13 mouse cellular contexts compared by ENCODE assay signal in genomic region chr19:4230415-4230814, GRCm38 (mm10). TPM values are rescaled to one million over a fixed set of nuclear protein-coding genes. Genes with fewer than 3 reads are reported as not detected.
DNase-seq lines count a peak whose midpoint lies in the region; ATAC-seq and TF ChIP-seq lines count a peak whose summit lies in the region.
"Had no signal": no experiment of that assay in that cellular context is flagged by ENCODE, and none has a peak within 500 bp of the region (broad histone marks: within the 10 kb centered on the region; RNA-seq: fewer than 3 reads in every experiment).

No protein-coding gene starts in this region.

- H3K27me3 ChIP-seq in liver, embryonic 16.5 days (ENCODE audit: control insufficient read depth, insufficient read depth, low read depth, low read length), result no peaks in the 10 kb centered on the region; the same call in none of the 2 replicates
- H3K27me3 ChIP-seq in forebrain, embryonic 10.5 days (ENCODE audit: poor library complexity, severe bottlenecking), result peaks cover 32% of the 10 kb centered on the region

- H3K9ac ChIP-seq in liver, embryonic 16.5 days (ENCODE audit: low read depth, low read length), result no peak overlapping the region
- H3K9ac ChIP-seq: midbrain, embryonic 12.5 days had no signal

- intact Hi-C loops in left cerebral cortex, adult 2 months (cut with DNase I), result loop anchor here (2.0 kb wide), 1 partner anchor 134 kb away; the partner anchor contains the start of gene Cdk2ap2

- 65% methylated on average over 8 of the region's 8 CpGs for WGBS in liver, embryonic 16.5 days (ENCODE audit: insufficient replicate concordance)
- 73% methylated on average over 8 of the region's 8 CpGs for WGBS in forebrain, embryonic 10.5 days

- H3K4me1 ChIP-seq in liver, embryonic 16.5 days (ENCODE audit: control insufficient read depth, low read depth, low read length), result peaks cover 21% of the 10 kb centered on the region
- H3K4me1 ChIP-seq in forebrain, embryonic 10.5 days, result peaks cover 20% of the 10 kb centered on the region

- peak overlapping the region; percentile 57; the same call in 1 of the 2 replicates for H3K27ac ChIP-seq in left cerebral cortex, adult 2 months
- 0 out of 2 replicates have a peak overlapping the region, but pooled peaks have one; percentile 29 for H3K27ac ChIP-seq in liver, embryonic 16.5 days (ENCODE audit: low read length)
- no peak overlapping the region for H3K27ac ChIP-seq in forebrain, embryonic 10.5 days
- H3K27ac ChIP-seq: midbrain, embryonic 12.5 days had no signal

- no peak for ATAC-seq in liver, embryonic 16.5 days (ENCODE audit: low read depth)

- no peak for DNase-seq in left cerebral cortex, adult 2 months (ENCODE audit: extremely low spot score in 1 of 2, low spot score in 2 of 2)
- no peak for DNase-seq in left cerebral cortex, adult 9 months (ENCODE audit: low spot score in 2 of 2)
- peak; percentile 38 for DNase-seq in CD4-positive helper T cell, adult 2 months (ENCODE audit: low read depth, low spot score)
- peak; percentile 78 to 80 for DNase-seq in adrenal gland, postnatal 36 days
- DNase-seq in forebrain, embryonic 10.5 days (ENCODE audit: extremely low spot score, low spot score), result no peak
- DNase-seq in frontal cortex, postnatal 25 days (ENCODE audit: low spot score in 2 of 2), result no peak
- DNase-seq: right cerebral cortex, postnatal 4 days had no signal

- TF ChIP-seq CTCF in left cerebral cortex, adult 2 months (IDR thresholded peaks at IDR 0.05), result no peak

- H3K4me2 ChIP-seq in liver, embryonic 16.5 days (ENCODE audit: low read depth, low read length), result no peak overlapping the region; the same call in 1 of the 2 replicates

- H3K36me3 ChIP-seq in liver, embryonic 16.5 days (ENCODE audit: control insufficient read depth, insufficient read depth), result no peaks in the 10 kb centered on the region
- H3K36me3 ChIP-seq in forebrain, embryonic 10.5 days (replicated peaks), result no peaks in the 10 kb centered on the region
- H3K36me3 ChIP-seq: midbrain, embryonic 12.5 days had no signal

- no peaks in the 10 kb centered on the region for H3K9me3 ChIP-seq in liver, embryonic 16.5 days (replicated peaks; ENCODE audit: control insufficient read depth, low read length)
- H3K9me3 ChIP-seq in forebrain, embryonic 10.5 days, result no peaks in the 10 kb centered on the region
- H3K9me3 ChIP-seq: midbrain, embryonic 12.5 days had no signal

- H3K4me3 ChIP-seq in left cerebral cortex, adult 2 months, result no peak overlapping the region
- H3K4me3 ChIP-seq in liver, embryonic 16.5 days (ENCODE audit: low read depth, low read length), result no peak overlapping the region
- no peak overlapping the region for H3K4me3 ChIP-seq in forebrain, embryonic 10.5 days
- H3K4me3 ChIP-seq: midbrain, embryonic 12.5 days had no signal

RNA-seq across cellular contexts. Expression of gene Pold4, which starts 1.3 kb away (rescaled TPM):
- 10 to 100 TPM; 15.4 to 17.6 TPM for total RNA-seq in left cerebral cortex, adult 2 months (2021)
- 10 to 100 TPM; 50.2 to 54.4 TPM for total RNA-seq in adrenal gland, postnatal 36 days (2021)
- 12.2 and 14.8 TPM in 2 replicates for polyA plus RNA-seq in liver, embryonic 16.5 days (2015; fragmentation: Nextera tagmentation; extraction: Ambion mirVana)
- 10.4 and 10.6 TPM in 2 replicates for polyA plus RNA-seq in forebrain, embryonic 10.5 days (2016; fragmentation: Nextera tagmentation; extraction: Ambion mirVana)

RNA-seq across cellular contexts. Expression of gene AC109138.7, which starts 16.3 kb away (rescaled TPM):
- total RNA-seq in left cerebral cortex, adult 2 months (2021), result not detected
- total RNA-seq in adrenal gland, postnatal 36 days (2021), result not detected
- polyA plus RNA-seq in liver, embryonic 16.5 days (2015; fragmentation: Nextera tagmentation; extraction: Ambion mirVana), result not detected in 2 replicates
- polyA plus RNA-seq in forebrain, embryonic 10.5 days (2016; fragmentation: Nextera tagmentation; extraction: Ambion mirVana), result not detected in 2 replicates
- total RNA-seq: adrenal gland, adult 18-20 months had no signal
- polyA plus RNA-seq: embryonic facial prominence, embryonic 14.5 days; heart, embryonic 16.5 days; limb, embryonic 11.5 days; midbrain, embryonic 12.5 days had no signal

RNA-seq across cellular contexts. Expression of gene Clcf1, which starts 16.4 kb away (rescaled TPM):
- total RNA-seq in left cerebral cortex, adult 2 months (2021), result 1 to 10 TPM; 1.3 to 2.1 TPM
- total RNA-seq in adrenal gland, postnatal 36 days (2021), result 10 to 100 TPM in 1 of 2 experiments, 1 to 10 TPM in 1; 6.3 to 17.4 TPM
- polyA plus RNA-seq in liver, embryonic 16.5 days (2015; fragmentation: Nextera tagmentation; extraction: Ambion mirVana), result 0.39 and 0.61 TPM in 2 replicates
- 0.86 and 1.1 TPM in 2 replicates for polyA plus RNA-seq in forebrain, embryonic 10.5 days (2016; fragmentation: Nextera tagmentation; extraction: Ambion mirVana)

RNA-seq across cellular contexts. Expression of gene Rad9a, which starts 29.0 kb away (rescaled TPM):
- total RNA-seq in left cerebral cortex, adult 2 months (2021), result 10 to 100 TPM in 1 of 2 experiments, 1 to 10 TPM in 1; 8.7 to 10.1 TPM
- total RNA-seq in adrenal gland, postnatal 36 days (2021), result 1 to 10 TPM; 7.6 TPM
- polyA plus RNA-seq in liver, embryonic 16.5 days (2015; fragmentation: Nextera tagmentation; extraction: Ambion mirVana), result 14.1 and 14.2 TPM in 2 replicates
- polyA plus RNA-seq in forebrain, embryonic 10.5 days (2016; fragmentation: Nextera tagmentation; extraction: Ambion mirVana), result 57.4 and 67.1 TPM in 2 replicates

RNA-seq across cellular contexts. Expression of gene Ppp1ca, which starts 38.5 kb away (rescaled TPM):
- total RNA-seq in left cerebral cortex, adult 2 months (2021), result 100 to 1,000 TPM; 293 to 306 TPM
- 100 to 1,000 TPM; 403 to 410 TPM for total RNA-seq in adrenal gland, postnatal 36 days (2021)
- 380 and 393 TPM in 2 replicates for polyA plus RNA-seq in liver, embryonic 16.5 days (2015; fragmentation: Nextera tagmentation; extraction: Ambion mirVana)
- polyA plus RNA-seq in forebrain, embryonic 10.5 days (2016; fragmentation: Nextera tagmentation; extraction: Ambion mirVana), result 998 and 1,002 TPM in 2 replicates

Comparison
In these comparisons a context has a peak if more than half of its experiments do, and no peak if none do; other contexts are left out.
1. DNase-seq: peak in CD4-positive helper T cell, adult 2 months (single experiment) and adrenal gland, postnatal 36 days (2 of 2); none in left cerebral cortex, adult 2 months (0 of 2), left cerebral cortex, adult 9 months (0 of 2), forebrain, embryonic 10.5 days (single experiment) and frontal cortex, postnatal 25 days (0 of 2).